Mouse (Mus musculus) CH12.LX (cell line): ENCODE measurements at regions not wholly inside any gene's neighbourhood (a gene's known extent, or its start where the extent isn't known, plus 50 kb on each side); places are given as distances from the start of the nearest gene placed in this dataset.

ENCODE experiments used
- USF2 ChIP-seq: conservative IDR thresholded peaks from 2 replicates; pipeline ENCODE4 v1.6.1; 2011; ENCODE audit warnings: low read depth, low read length, improper control_type of control experiment
- ZNF384 ChIP-seq: IDR thresholded peaks from 2 replicates; pipeline ENCODE4 v1.6.1; 2012; ENCODE audit warnings: low read depth, low read length, improper control_type of control experiment, inconsistent platforms

GRCm38 (mm10) chr10:95036043-95036697 is 91.5 kb upstream of the Plxnc1 start:
- TF ChIP-seq ZNF384 (no peak), USF2 (no peak)
